Mouse (Mus musculus) bone marrow macrophage, adult 2 months (primary cell): ENCODE results near the gene Gtpbp3. TPM values are rescaled to one million over a fixed set of nuclear protein-coding genes. Genes with fewer than 3 reads are reported as not detected.

ENCODE experiments used
- H3K27ac ChIP-seq: 2 replicates; pipeline ENCODE4 v1.5.1; 2012; ENCODE audit warnings: low read depth, low read length; ENCODE audit not compliant: insufficient read depth
- H3K4me1 ChIP-seq: 2 replicates; pipeline ENCODE4 v1.6.1; 2012; ENCODE audit warnings: low read length; ENCODE audit not compliant: control insufficient read depth, insufficient read depth
- H3K4me3 ChIP-seq: 2 replicates; pipeline ENCODE4 v1.5.1; 2012; ENCODE audit warnings: mild to moderate bottlenecking, low read length, moderate library complexity; ENCODE audit not compliant: insufficient read depth
- CTCF ChIP-seq: IDR thresholded peaks from 2 replicates; pipeline ENCODE4 v1.5.1; 2012; ENCODE audit warnings: low read depth, mild to moderate bottlenecking, low read length, moderate library complexity
- POLR2A ChIP-seq: IDR thresholded peaks from 2 replicates; pipeline ENCODE4 v1.6.1; 2012; ENCODE audit warnings: mild to moderate bottlenecking, low read depth, low read length, borderline replicate concordance
- polyA plus RNA-seq: library from polyadenylated mRNA; stranded (reverse); fragments of >200 nt; gene quantifications from 2 replicates; pipeline ENCODE4 v1.2.4, GENCODE M21; 2012; ENCODE audit not compliant: missing spikeins, insufficient read depth, insufficient read length

The Gtpbp3 gene
- polyA plus RNA-seq, 1 experiment, result 11.0 TPM

DNA sequence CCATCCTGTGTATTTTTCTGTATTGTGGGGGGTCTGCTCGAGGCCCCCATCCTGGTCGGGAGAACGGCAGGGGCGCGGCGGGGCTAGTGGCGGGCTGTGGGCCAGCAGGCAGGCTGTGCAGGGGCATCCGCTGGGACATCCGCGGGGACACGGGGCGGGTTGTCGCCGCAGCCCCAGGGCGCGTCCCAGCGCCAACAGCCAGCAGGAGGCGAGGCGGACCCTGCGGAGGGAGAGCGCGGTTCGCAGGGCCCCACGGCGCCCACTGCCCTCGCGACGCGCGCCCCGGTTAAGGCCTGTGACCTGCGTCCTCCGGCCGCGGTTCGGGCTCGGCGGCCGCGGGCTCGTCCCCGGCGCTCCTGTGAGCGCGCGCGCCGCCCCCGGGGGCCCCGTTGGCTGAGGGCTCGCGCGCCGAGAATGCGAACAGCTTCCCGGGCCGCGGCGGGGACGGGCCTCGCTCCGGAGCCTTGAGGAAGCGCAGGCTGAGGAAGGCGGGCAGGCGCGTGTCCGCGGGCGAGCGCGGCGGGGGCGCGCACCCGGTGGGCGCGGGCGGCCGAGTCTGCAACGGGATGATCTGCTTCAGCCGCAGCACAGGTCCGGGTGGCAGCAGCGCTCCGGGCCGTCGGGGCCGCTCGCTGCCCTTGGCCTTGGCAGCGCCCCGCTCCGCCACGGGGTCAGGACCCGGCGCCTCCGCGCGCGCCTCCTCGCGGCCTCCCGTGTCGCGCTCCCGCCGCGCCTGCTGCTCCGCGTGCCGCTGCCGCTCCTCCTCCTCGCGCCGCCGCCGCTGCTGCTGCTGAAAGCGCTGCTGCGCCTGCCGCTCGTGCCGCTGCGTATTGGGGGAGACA is 11.6 kb upstream of the Gtpbp3 start:
- peaks cover 8% of the 10 kb centered on the region for H3K4me1 ChIP-seq
- TF ChIP-seq POLR2A (no peak), CTCF (no peak)
- peak overlapping the region; percentile 68 for H3K27ac ChIP-seq
- peak overlapping the region; percentile 85 for H3K4me3 ChIP-seq

DNA sequence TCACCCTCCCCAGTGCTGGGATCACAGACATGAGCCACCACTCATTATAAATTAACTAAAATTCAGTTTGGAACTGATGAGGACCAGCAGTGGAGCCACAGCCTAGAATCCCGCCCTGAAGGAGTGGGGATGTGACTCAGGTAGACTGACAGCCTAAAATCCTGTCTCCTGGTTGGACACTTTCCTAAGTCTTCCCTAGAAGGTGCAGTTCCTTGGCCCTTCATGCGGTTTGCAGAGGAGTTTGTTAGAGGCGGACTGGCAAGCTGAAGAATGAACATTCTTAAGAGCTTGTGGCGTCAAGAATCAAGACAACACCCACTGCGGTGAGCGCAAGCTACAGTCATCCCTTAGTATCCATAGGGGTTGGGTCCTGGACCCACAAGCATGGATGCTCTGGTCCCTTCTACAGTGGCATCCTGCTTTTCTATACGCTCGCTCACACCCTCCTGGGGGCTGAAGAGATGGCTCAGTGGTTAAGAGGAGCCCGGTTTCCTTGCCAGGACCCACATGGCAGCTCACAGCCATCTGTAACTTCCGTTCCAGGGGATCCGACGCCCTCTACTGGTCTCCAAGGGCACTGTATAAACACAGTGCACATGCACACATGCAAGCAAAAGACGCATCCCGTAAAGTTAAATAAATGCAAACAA is 10.6 kb upstream of the Gtpbp3 start:
- H3K4me3 ChIP-seq, result peak overlapping the region; percentile 25; the same call in 1 of the 2 replicates
- no peak overlapping the region for H3K27ac ChIP-seq
- TF ChIP-seq POLR2A (no peak), CTCF (peak; percentile 68)
- peaks cover 8% of the 10 kb centered on the region for H3K4me1 ChIP-seq

DNA sequence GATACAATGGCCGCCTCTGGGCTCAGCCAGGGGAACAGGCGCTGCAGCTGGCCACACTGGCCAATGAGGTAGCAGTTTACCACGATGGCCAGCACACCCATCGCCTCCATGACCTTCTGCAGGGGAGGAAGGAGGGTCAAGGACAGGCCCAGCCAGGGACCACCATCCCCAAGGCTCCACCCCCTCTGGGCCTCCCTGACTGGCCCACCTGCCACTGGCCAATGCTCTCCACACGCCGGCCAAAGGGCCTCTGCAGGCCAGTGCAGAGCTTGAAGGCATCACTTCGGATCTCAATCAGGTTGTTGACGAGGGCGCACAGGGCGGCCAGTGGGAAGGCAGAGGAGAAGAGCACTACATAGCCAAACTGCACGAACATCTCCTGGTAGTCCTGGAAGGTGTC is 9.0 kb upstream of the Gtpbp3 start:
- no peak overlapping the region for H3K4me3 ChIP-seq
- H3K27ac ChIP-seq, result no peak overlapping the region
- H3K4me1 ChIP-seq, result peaks cover 8% of the 10 kb centered on the region
- TF ChIP-seq CTCF, result no peak
- no peak for TF ChIP-seq POLR2A

DNA sequence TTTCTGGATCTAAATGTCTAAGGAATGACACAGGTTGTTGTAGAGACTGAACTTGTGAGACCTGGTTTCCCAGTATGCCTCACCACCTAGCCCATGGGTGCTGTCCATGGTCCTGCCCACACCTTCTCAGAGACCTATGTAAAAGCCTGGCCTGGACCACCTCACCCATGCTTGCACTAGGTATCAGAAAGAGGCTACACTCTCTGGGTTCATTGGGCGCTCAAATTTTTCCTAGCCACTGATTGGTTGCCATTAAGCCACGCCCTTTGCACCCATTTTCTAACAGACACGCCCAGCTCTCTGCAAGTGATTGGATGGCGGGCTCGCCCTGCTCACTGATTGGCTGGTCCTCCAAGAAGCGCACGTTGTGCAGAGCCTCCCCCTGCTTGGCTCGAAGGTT is 4.0 kb upstream of the Gtpbp3 start:
- TF ChIP-seq CTCF (no peak), POLR2A (no peak)
- H3K27ac ChIP-seq, result no peak overlapping the region
- H3K4me3 ChIP-seq, result no peak overlapping the region
- H3K4me1 ChIP-seq, result peaks cover 5% of the 10 kb centered on the region; the same call in 1 of the 2 replicates

DNA sequence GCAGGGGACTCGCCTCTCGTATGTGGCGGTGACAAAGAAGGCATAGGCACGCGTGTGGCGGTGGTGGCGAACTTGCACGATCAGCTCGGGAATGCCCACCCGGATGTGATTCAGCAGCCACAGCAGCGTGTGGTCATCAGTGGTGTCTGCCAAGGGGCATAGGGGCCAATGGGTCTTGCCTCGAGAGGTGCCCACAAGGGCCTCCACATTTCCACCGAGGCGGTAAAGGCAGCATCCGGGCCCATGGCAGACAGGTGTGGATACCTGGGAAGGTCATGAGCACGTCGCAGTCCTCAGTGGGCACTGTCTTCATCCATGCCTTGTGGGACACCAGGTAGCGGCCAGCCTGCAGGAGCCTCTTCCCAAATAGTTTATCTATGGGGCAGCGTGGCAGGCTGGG is 3.2 kb upstream of the Gtpbp3 start:
- H3K27ac ChIP-seq, result no peak overlapping the region
- peak overlapping the region; percentile 72 for H3K4me3 ChIP-seq
- H3K4me1 ChIP-seq, result peaks cover 5% of the 10 kb centered on the region; the same call in 1 of the 2 replicates
- TF ChIP-seq CTCF (no peak), POLR2A (no peak)

DNA sequence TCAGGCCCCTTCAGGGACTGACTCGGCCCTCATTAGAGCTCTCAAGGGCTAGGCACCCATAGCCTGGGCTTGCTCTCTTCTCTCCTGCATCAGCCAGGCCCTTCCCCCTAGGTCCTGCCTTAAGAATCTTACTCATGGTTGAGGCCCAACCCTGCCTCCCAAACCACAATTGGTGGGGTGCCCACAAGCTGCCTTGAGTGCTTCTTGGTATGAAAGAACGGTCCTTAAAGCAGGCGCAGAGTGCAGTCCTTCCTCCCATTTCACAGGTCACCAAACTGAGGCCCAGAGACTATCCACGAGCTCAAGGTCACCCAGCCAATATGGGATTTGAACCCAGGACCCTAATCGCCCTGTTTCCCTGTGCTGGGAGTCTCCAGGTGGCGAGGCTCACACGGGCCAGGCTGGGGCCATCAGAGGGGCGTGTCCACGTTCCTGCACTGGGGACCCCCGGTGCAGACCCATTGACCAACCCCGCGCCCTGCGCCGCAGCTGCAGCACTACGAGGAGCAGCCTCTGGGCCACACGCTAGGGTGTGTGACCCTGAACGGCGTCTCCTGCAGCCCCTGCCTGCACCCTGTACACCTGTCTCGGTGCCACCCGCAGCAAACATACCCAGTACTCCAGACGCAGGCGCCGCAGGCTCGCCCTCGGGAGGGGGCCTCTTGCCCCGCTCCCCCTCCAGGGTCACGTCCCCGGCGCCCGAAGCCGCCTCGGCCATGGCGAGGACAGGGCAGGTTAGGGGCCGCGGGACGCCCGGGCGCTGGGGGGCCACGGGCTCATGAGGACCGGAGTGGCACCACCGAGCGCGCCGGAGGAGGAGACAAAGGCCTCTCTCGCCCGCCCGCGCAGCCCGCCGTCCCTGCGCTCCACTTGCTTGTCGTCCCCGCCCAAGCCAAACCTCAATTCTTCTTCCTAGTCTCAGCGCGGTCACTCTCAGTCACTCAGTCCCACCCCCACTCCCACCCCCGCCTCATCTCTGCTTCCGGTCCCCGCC is 2.5 kb upstream of the Gtpbp3 start, which contains the start of gene Ano8:
Gene Ano8 (minus strand): TSS at position 822 of the 994 bp plus-strand sequence.
- peaks cover 5% of the 10 kb centered on the region; the same call in 1 of the 2 replicates for H3K4me1 ChIP-seq
- no peak within 1 kb of the TSS for H3K27ac ChIP-seq
- TF ChIP-seq CTCF, result no peak
- no peak for TF ChIP-seq POLR2A
- peak within 1 kb of the TSS; percentile 72 for H3K4me3 ChIP-seq

DNA sequence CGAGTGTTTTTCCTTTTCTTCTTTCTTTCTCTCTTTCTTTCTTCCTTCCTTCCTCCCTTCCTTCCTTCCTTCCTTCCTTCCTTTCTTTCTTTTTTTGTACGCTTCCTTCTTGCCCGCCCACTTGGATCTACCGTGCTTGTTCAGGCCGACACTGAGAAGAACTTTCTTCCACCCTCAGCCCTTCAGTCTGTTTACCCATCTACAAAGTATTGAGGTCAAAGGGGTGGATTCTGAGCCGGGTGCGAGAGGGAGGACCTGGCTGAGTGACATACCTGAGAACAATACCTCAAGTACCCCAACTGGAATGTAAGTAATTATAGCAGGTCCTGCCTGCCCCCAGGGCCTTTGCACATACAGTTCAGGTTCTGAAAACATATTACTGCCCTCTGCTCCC is 1.8 kb upstream of the Gtpbp3 start:
- TF ChIP-seq CTCF (no peak), POLR2A (no peak)
- H3K27ac ChIP-seq, result no peak overlapping the region

DNA sequence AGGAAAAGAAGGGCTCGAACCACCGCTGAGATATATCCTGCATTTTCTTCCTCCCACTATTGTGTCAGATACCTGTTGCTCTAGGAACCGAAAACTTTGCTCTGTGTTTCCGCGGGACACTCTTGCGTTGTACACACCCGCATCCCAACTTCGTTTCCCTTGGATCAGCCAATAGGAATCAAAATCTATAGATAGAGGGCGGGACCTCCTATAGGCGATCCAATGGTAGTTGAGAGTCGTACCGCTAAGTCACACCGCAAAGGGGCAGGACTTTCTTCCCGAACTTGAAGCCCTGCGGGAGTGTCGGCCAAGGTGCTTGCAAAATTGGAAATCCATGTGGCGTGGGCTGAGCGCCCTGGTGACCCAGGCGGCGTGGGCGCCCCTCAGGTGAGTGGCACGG is 551 bp downstream of the Gtpbp3 start:
- H3K4me1 ChIP-seq, result peaks cover 5% of the 10 kb centered on the region; the same call in 1 of the 2 replicates
- TF ChIP-seq POLR2A (no peak), CTCF (no peak)
- peak overlapping the region; percentile 89 for H3K4me3 ChIP-seq

More for the DNA sequence above, 1.8 kb upstream of the Gtpbp3 start:
- H3K4me3 ChIP-seq, result no peak overlapping the region
- peaks cover 5% of the 10 kb centered on the region; the same call in 1 of the 2 replicates for H3K4me1 ChIP-seq

DNA sequence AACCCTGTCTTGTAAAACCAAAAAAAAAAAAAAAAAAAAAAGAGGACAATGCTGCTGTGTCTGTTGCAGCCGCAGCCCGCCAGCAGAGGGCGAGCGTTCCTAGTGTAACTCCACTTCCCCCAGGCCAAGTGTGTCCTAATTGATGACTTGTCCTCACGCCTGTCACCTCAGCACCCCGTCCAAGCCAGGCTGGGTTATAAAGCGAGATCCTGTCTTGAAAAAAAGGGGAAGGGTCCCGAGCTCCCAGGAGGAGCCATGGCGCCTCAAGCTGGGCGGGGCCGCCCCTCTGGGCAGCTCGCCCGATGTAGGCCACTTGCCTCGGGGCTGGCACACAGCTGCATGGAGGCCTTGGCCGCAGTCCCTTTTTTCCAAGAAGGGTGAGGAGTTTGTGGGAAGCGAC is 7.1 kb downstream of the Gtpbp3 start:
- no peaks in the 10 kb centered on the region for H3K4me1 ChIP-seq
- no peak overlapping the region for H3K27ac ChIP-seq
- no peak overlapping the region for H3K4me3 ChIP-seq
- TF ChIP-seq CTCF (peak; percentile 51), POLR2A (no peak)

More for the DNA sequence above, 551 bp downstream of the Gtpbp3 start:
- peak overlapping the region; percentile 53 for H3K27ac ChIP-seq
